Mouse (Mus musculus) R1 (cell line): ENCODE data around the gene Ccnk.

ENCODE experiments used
- DNase-seq: peaks from one replicate; pipeline ENCODE4 v3.0.0-alpha.2; 2018; ENCODE audit warnings: low read depth, low spot score

Gene Ccnk

DNA sequence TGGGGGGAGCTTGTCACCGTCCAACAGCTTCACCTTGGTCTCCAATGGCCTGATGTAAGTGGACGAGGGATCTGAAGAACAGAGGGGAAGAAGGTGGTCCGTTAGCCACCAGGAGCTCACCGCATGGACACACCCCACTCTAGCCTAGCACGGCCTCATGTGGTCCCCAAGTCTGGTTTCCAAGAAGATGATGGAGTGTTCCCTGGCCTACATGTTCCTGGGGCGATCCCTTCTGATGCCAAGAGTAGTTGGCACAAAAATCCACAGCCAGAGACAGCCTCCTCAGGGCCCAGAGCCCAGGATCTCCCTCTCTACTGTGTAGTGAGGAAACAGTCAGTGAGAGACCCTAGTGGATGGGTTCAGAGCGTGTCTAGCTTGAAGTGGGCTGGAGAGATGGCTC lies 42.3 kb downstream of the Ccnk start:
- no peak for DNase-seq

DNA sequence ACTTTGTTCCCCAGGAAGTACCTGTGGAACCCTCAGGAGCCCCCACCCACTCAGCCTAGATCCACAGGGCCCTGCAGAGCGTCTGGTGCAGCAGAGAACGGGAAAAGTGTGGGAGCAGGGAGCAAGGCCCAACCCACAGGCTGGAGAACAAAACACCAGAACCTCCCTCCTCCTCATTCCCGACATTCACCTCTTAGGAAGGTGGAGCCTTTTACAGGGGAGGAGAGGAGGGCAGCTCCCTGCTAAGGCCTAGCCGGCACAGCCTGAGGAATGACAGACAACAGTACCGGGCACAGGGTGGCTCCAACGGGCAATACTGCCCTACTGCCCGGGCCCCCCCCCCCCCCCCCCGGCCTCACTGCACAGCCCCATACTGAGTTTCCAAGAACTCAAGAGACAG lies 44.0 kb downstream of the Ccnk start:
- DNase-seq = peak; percentile 56

DNA sequence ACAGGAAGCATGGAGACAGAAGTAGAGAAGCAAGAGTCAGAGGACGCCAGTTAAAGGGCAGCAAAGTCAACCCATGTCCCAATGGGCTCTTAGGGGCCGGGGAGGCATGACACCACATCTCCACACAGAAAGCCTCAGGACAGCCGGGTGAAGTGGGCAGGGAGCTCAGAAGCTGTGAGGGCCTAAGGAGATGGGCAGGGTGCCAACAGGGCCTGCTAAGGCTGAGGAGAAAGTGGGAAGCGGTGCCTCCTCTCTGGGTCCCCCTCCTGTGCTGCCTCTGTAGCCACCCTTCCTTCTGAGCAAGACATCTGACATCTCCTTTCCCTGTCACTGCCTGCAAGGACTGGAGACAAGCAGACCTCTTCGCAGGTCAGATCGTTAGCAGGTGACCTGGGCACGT lies 46.4 kb downstream of the Ccnk start:
- no peak for DNase-seq

DNA sequence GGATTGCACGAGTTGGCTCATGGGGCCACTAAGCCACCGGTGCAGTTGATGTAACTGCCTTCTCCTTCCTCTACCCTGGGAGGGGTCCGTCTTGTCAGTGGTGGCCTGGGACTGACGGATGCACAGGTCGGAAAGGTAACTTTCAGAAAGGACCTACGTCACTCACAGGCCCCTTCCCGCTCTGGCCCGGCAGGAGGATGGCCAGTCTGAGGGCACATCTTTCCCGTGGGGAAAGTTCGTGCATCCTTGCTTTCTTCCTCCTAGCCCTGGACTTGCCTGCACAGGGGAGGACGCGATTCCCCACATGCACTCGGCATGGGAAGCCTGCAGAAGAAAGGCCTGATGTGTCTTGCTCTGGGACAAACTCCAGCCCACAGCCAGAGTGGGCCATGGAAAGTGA lies 46.8 kb downstream of the Ccnk start:
- DNase-seq = no peak

- DNase-seq = no peak
Measured at GRCm38 (mm10) chr12:108226941-108227340, 47.6 kb downstream of the Ccnk start.

DNA sequence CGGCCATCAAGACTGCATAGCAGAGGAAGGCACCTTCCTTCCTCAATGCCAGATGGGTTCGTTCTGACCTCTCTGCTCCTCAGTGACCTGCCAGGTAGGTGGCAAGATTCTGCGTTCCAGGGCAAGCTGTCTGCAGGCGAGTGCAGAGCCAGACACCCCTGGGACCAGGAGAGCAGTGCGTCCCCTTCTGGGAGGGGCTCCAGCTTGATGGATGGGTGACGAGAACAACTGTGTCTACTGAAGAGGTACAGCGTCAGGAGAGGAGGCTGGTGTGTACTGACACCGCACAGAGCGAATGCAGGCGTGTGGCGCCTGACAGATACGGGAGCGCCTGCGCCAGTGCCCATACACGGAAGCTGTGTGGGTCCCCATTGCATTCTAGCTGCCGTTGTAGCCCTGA lies 48.1 kb downstream of the Ccnk start:
- no peak for DNase-seq

DNA sequence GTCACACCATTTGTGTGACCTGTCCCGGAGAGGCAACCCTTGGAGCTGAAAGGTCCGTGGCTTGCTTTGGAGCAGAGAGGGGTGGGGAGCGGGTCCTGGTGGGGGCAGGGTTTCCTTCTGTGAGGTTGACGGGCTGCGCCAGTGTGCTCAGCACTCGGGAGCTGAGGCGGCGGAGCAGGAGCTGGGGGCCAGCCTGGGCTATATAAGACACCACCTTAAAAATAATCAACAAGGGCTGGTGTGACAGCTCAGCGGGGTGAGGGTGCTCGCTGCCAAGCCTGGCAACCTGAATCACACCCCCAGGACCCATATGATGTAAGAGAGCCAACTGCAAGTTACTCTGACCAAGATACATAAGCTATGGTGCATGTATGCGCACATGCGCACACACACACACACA lies 50.7 kb downstream of the Ccnk start:
- DNase-seq = no peak

DNA sequence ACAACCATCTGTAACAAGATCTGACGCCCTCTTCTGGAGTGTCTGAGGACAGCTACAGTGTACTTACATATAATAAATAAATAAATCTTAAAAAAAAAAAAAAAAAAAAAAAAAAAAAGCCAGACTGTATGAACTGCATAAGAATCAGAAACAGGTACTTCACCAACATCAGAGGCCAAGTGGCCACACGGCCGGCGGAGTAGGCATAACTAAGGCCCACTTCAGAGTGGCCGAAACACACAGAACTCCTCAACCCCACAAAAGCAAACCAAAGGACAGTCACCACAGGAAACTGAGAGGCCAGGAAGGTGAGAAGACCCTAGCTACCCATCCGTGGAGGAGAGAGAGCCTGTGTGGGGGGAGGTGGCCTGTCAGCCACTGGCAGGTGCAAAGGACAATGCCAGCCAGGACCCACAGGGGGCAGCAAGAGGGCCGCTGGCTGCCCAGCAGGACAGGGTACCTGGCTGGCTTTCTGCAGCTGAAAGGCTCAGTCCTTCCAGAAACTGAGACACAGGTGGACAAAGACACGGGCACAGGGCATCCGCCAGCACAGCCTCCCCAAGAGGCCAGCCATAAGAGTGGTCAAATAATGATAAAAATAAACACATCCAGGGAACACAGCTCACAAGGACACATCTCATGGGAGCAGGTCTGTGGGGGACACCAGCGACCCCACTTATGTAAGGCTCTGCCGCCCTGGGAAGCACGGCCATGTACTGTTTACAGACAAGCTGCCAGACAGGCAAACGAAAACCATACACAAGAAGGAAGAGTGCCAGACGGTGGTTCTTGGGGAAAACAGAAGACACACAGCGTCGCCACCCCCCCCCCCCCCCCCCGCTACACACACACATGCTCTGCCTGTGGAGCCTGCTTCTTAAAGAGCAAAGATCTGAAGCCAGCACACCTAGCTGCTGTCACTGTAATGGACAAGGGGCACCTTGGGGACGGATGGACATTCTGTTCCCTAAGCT lies 51.7 kb downstream of the Ccnk start:
- no peak for DNase-seq

DNA sequence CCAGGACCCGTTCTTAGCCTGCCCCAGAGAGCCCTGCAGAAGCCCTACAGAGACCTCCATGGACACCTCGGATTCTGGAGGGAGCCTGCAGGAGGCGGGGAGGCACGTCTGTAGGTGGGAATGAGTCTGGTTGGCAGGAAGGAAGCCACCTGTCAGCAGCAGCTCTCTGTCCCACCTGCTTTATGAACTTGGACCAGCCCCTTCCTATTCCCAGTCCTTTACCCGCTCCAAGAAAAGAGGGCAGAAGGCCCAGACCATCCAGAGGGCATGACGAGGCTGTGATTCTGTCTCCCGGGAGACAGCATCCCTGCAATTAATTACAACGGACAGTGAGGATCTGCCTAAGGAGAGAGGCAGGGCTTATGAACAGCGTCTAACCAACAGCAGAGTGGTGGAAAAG lies 52.5 kb downstream of the Ccnk start:
- no peak for DNase-seq

DNA sequence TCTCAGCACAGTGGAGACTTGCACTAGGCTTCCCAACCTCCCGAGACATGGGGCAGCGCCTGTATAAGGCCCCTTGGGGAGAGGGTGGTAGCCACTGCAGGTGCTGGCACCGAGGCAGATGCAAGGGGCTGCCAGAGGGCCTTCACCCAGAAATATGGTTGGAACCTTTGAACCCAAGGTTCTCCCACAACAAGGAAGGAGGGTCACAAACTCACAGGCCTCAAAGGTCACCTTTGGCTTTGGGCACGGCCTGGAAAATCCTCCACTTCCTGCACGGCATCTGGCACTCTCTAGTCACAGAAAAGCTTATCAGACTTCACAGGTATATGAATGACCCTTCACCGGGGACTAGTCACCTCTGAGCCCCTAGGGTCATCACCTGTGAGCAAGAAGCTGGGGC lies 54.4 kb downstream of the Ccnk start:
- DNase-seq = no peak

DNA sequence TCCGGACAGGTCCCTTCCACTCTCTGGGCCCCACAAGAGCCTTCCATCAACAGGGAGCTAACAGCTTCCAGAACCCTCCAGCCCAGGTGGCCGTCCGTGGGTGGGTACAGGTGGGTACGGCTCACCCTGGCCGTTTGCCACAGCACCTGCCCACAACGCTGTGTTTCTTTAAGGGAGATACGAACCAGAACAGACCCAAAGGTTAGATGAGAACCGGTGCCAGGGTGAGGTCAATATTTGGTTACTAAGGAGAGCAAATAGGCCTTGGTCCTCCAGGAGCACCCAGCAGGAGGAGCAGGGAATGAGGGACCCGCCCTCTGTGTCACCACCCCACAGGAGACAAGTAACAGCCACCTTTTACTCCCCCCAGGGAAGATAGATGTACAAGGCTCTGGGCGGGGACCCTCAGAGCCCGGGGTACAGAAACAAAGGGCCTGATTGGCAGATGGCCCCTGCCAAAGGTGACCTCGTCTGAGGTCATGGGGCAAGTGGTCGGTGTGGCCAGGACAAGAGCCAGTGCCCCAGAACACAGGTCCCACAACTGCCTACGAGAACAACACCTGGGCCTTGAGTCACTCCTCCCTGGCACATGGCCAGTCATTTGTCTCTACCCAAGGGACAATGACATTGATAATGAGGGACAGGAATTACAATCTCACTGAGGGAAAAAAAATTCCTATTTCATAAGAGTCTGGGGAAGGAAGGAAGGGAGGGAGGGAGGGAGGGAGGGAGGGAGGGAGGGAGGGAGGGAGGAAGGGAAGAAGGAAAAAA lies 55.6 kb downstream of the Ccnk start:
- no peak for DNase-seq

GRCm38 (mm10) chr12:108235976-108236555 lies 56.7 kb downstream of the Ccnk start:
- no peak for DNase-seq

GRCm38 (mm10) chr12:108237300-108238006 lies 58.1 kb downstream of the Ccnk start:
- DNase-seq = no peak

GRCm38 (mm10) chr12:108238395-108239035 lies 59.1 kb downstream of the Ccnk start:
- DNase-seq = no peak

DNA sequence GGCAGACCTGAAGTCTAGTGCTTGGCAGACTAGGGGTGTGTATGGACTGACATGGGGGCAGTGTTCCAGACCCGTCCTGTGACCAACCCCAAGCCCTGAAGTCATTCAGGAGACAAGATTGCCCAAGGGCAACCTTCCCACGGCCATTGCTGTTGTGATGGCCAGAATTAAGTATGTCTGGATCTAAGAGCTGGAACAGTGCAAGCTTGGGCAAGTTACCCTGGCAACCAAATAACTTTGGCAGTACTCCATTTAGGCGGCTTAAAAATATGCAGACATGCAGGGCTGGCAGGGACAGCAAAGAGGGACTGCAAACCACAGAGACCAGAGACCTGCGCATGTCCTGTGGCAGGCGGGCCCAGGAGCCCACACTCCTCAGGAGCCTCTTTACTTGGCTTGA lies 60.1 kb downstream of the Ccnk start:
- no peak for DNase-seq

- DNase-seq = no peak
Measured at GRCm38 (mm10) chr12:108240401-108240890, 61.1 kb downstream of the Ccnk start.

GRCm38 (mm10) chr12:108240953-108241588 lies 61.7 kb downstream of the Ccnk start:
- DNase-seq = no peak

DNA sequence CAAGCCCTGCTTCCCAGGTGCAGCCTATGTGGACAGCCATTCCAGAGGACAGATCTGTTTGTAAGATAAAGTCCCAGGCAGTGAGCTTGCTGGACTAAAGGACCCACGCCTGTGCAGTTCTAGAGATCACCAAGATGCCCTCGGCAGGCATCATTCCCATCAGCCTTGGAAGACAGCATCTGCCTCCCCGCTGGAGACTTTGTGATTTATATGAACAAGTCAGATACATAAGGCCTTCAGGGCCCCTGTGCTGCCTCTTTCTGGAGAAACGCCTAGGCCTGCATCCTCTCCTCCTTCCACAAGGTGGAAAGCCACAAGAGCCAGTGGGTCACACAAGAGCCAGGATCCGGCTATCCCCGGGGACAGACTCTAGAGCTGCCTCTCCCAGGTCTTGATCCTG lies 62.2 kb downstream of the Ccnk start:
- peak; percentile 23 for DNase-seq

GRCm38 (mm10) chr12:108242243-108242745 lies 62.9 kb downstream of the Ccnk start:
- DNase-seq = no peak

- DNase-seq = no peak
Measured at GRCm38 (mm10) chr12:108244778-108245177, 65.4 kb downstream of the Ccnk start.
